Comparison of ENCODE assay signal across 8 mouse cellular contexts in genomic region chr1:80340436-80341376, GRCm38 (mm10). TPM values are rescaled to one million over a fixed set of nuclear protein-coding genes. Genes with fewer than 3 reads are reported as not detected.
DNase-seq lines count a peak whose midpoint lies in the region; ATAC-seq lines count a peak whose summit lies in the region.

Gene Cul3 (minus strand): TSS chr1:80340480.

- ATAC-seq in hindbrain, embryonic 14.5 days (ENCODE audit: low FRiP score), result peak; percentile 99

- H3K4me3 ChIP-seq in hindbrain, embryonic 14.5 days (replicated peaks; ENCODE audit: low read length), result peak within 1 kb of the TSS; percentile 98

- peak within 1 kb of the TSS; percentile 97 for H3K27ac ChIP-seq in hindbrain, embryonic 14.5 days

- 2% methylated on average over 72 of the region's 85 CpGs for WGBS in hindbrain, embryonic 14.5 days

- peak within 1 kb of the TSS; percentile 99 for H3K9ac ChIP-seq in hindbrain, embryonic 14.5 days

- peak; percentile 98 for DNase-seq in R1 (ENCODE audit: low read depth, low spot score)
- DNase-seq in cerebellum, postnatal 25 days, result peak; percentile 96
- DNase-seq in frontal cortex, postnatal 25 days (ENCODE audit: low spot score in 2 of 2), result peak; percentile 80 to 88
- peak; percentile 97 for DNase-seq in hindbrain, embryonic 14.5 days (ENCODE audit: low spot score)
- peak; percentile 91 to 92 for DNase-seq in layer of hippocampus, postnatal 36 days
- peak; percentile 96 for DNase-seq in lung, postnatal 36 days
- DNase-seq in retina, postnatal 1 day, result peak; percentile 99
- peak; percentile 87 to 93 for DNase-seq in urinary bladder, adult 18-20 months (ENCODE audit: low spot score in 2 of 2)

- H3K27me3 ChIP-seq in hindbrain, embryonic 14.5 days (ENCODE audit: control insufficient read depth, insufficient read depth, low read length), result no peaks in the 10 kb centered on the region

- H3K4me2 ChIP-seq in hindbrain, embryonic 14.5 days (replicated peaks), result peak within 1 kb of the TSS; percentile 97

- H3K36me3 ChIP-seq in hindbrain, embryonic 14.5 days (replicated peaks; ENCODE audit: control insufficient read depth, insufficient read depth), result no peaks in the 10 kb centered on the region

- H3K9me3 ChIP-seq in hindbrain, embryonic 14.5 days (ENCODE audit: control insufficient read depth, low read length), result no peaks in the 10 kb centered on the region

- peaks cover 31% of the 10 kb centered on the region for H3K4me1 ChIP-seq in hindbrain, embryonic 14.5 days (replicated peaks; ENCODE audit: control insufficient read depth, insufficient read depth, low read length)

RNA-seq across cellular contexts. Expression of gene Cul3, which starts in this region (rescaled TPM):
- 58.3 and 59.6 TPM in 2 replicates for polyA plus RNA-seq in hindbrain, embryonic 14.5 days (2014; fragmentation: Nextera tagmentation; extraction: Ambion mirVana)
- total RNA-seq in layer of hippocampus, postnatal 36 days (2021), result 100 to 1,000 TPM; 124 to 125 TPM

Comparison
In these comparisons a context has a peak if more than half of its experiments do, and no peak if none do; other contexts are left out.
1. Peak in every context shown above with its lines: DNase-seq, ATAC-seq, H3K4me3 ChIP-seq and H3K27ac ChIP-seq.